Mouse (Mus musculus) thymus, adult 18-20 months (tissue): ENCODE measurements around the gene Pwp2.
"Not testable (repeated sequence)": the region's sequence is repeated elsewhere in the genome, so short reads cannot be mapped to it uniquely, and the experiment has no call there.

Source experiments
- DNase-seq, 2 experiments: peaks; one replicate each; pipeline ENCODE4 v3.0.0; 2022; ENCODE audit warnings: mixed read lengths in 2 of 2

The Pwp2 gene

GRCm38 (mm10) chr10:78184531-78185380 is at the start of gene Pwp2:
Pwp2 (minus strand) TSS chr10:78185149.
- peak; percentile 78 to 84 for DNase-seq

- no peak for DNase-seq
Observed at GRCm38 (mm10) chr10:78233756-78234155, 48.8 kb upstream of the Pwp2 start.

DNA sequence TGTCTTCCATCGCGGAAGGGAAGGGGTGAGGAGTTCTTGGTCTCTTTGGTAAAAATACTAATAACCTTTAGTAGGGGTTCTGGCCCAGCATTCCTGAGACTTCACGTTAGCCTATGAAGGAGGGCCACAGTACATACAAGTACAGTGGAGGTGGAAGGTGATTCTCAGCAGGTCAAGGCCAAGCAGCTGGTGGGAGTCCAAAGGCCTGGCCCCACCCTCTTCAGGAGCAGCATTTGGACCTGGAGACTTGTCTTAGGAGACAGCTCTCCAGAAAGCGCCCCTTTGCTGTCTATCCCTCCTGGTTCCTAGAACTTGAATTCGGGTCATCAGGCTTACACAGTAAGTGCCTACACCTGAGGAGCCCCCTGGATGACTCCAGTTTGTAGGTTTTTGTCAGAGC is 48.2 kb upstream of the Pwp2 start:
- no peak for DNase-seq

DNA sequence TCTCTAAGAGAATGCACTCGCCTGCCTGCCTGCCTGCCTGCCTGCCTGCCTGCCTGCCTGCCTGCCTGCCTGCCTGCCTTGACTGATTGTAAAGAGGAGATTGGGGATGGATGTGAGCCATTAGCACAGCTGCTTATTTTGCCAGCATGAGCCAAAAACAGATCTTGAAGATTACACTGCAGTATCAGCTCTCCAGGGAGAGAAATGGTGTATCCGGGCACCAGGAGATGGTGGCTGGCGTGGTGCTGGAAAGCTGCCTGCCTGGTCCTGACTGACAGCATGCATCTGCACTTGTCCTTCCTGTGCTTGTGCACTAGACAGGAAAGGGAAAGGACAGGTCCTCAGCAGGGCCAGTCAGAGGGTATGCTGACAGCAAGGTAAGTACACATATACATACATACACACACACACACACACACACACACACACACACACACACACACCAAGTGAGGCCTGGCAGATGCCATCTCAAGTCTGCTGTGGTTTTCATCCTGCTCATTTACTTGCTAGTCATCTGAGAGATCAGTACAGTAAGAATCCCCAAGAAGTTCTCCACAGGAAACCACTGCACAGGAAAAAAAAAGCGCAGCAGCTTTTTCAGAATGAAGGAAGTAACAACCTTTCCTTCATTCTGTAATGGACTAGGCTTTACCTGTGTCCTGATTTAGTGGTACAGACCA is 47.5 kb upstream of the Pwp2 start:
- peak in 1 of 2 experiments; percentile 13 for DNase-seq

- no peak for DNase-seq
Observed at GRCm38 (mm10) chr10:78228560-78228928, 43.6 kb upstream of the Pwp2 start.

DNA sequence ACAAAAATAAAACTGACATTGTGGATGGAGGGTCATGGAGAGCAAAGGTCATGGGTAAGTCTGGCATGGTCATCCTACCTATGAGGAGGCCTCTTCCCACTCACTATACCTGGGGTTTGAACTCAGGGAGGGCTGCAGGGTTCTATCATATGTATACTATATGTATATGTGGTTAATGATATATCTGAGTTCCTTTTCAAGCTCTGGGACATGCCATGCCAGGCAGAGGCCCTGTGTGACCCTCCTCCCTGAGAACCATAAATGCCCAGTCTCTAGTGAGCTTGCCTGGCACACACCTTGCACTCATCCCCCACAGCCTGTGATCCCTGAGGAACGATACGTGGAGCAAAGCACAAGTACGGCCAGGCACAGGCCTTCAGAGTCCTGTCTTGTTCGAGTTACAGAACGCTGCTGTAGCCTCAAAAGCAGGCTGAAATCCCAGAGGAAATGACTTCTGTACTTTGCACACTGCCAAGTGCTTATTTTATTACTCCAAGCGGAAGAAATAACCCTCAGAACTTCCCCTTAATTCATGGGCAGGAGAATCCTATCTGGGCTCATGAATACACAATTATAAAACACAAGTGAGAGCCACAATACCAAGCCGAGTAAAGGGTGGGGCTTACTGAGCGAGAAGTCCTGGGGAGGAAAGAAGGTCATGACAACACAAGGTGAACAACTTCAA is 43.1 kb upstream of the Pwp2 start:
- no peak for DNase-seq

GRCm38 (mm10) chr10:78224136-78224535 is 39.2 kb upstream of the Pwp2 start:
- no peak for DNase-seq

- no peak for DNase-seq
Observed at GRCm38 (mm10) chr10:78222908-78223307, 38.0 kb upstream of the Pwp2 start.

DNA sequence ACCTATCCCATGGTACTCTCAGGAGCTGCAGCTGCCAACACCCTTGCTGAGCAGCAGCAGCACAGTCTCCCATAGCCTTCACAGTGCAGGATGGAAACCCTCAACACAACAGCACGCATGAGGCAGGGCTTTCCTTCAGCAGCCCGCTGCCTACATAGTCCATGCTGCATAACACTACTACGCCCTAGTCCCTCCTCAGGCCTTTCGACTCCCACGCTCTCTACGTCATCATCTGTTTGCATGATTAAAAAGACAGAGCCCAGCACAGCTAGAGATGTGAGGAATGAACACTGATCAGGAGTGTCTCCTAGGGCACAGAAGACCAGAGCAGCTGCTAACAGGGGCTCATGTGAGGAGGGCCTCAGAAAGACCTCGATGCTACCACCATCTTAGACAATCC is 36.4 kb upstream of the Pwp2 start:
- no peak for DNase-seq

DNA sequence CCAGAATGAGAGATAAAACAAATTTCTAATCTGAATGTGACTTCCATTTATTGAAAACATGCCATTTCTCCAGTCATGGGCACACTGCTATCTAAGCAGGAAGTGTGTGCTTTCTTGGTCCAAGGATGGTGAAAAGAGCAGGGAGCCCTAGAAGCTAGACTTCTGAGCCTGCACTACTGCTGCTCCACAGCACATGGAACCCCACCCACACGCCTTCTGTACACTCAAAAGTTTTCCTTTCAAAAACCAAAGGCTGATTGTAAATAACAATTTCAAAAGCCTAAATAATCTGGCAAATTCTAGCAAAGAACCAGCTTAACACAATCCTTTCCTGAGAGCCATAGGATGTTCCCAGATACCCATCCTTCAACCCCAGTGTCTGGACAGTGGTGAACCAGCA is 34.6 kb upstream of the Pwp2 start:
- no peak for DNase-seq

- no peak for DNase-seq
Observed at GRCm38 (mm10) chr10:78218576-78218975, 33.6 kb upstream of the Pwp2 start.

- DNase-seq: no peak
Observed at GRCm38 (mm10) chr10:78216376-78217083, 31.6 kb upstream of the Pwp2 start.

- DNase-seq: no peak
Observed at GRCm38 (mm10) chr10:78214371-78214770, 29.4 kb upstream of the Pwp2 start.

DNA sequence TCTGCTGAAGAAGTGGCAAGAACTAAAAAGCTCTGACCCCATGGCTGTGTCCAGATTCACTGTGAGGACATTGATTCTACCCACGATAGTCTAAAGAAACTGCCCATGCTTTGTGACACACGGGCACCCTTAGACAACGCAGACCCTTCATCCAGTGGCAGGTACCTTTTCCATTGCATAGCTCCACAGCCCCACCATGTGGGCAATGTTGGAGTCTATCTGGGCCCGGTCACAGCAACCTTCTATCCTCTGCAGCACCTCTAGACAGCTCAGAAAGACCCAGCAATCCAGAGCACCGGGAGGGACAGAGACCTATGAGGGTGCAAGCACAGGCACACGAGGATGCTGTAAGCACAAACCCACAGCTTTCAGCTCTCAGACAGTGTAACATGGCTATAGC is 26.4 kb upstream of the Pwp2 start:
- DNase-seq: no peak

GRCm38 (mm10) chr10:78201182-78201581 is 16.2 kb upstream of the Pwp2 start:
- no peak for DNase-seq

DNA sequence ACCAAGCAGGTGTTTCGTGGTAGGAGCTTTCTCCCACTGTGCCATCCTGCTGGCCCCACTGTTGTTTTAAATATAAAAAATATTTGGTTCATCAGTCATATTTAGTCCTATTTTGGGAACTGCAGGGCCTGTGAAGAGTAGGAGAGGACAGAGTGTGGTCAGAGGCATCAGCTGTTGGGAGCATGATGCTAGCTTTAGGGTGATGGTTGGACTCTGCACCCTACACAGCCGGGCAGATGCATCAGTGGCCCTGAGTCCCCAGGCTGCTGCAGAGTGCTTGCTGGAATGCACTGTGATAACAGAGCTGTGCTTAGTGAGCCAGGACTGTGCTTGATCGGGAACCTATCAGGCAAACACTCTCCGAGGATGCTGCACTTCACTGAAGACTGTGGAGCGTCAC is 8.0 kb upstream of the Pwp2 start:
- DNase-seq: no peak

DNA sequence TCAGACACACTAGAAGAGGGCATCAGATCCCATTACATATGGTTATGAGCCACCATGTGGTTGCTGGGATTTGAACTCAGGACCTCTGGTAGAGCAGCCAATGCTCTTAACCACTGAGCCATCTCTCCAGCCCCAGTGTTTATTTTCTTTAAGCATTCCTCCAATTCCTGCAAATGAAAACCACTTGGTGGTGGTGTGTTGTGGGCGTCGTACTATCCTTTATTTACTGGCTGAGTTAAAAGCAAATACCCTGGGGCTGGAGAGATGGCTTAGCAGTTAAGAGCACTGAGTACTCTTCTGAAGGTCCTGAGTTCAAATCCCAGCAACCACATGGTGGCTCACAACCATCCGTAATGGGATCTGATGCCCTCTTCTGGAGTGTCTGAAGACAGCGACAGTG is 1.1 kb upstream of the Pwp2 start:
- not testable (repeated sequence) for DNase-seq

DNA sequence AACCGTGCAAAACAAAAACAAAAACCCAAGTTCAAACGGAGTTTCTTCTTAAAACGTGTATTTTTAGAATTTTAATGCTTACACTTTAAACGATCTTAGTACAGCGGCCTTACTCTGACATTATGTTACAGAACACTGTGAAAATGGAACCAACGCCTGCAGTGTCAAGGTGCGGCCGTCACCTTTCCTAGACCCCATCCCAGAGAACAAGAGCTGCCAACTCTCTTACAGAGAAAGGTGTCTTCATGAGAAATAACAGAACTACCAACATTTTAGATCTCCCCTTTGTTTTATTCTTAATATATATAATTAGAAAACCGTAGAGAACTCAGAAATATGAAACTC is 404 bp upstream of the Pwp2 start:
- DNase-seq: no peak

DNA sequence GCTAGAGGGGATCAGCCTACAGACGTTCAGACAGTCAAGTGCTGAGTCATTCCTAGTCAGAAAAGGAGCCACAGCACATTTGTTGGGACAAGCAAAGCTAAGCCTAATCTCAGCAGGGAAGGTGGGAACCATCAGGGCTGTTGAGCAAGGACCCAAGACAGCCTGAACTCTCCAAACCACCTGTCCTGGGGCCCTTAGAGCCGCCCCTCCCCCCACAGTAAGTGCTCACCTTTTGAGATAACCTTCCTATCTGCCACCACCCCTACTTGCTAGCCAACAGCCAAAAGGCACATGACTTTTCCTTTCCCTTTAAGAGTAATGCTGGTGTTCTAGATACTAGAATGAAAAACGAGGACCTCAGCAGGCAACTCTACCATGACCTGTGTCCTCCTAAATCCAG is 1.4 kb downstream of the Pwp2 start:
- DNase-seq: no peak

- DNase-seq: no peak
Observed at GRCm38 (mm10) chr10:78182321-78182720, 2.6 kb downstream of the Pwp2 start.

DNA sequence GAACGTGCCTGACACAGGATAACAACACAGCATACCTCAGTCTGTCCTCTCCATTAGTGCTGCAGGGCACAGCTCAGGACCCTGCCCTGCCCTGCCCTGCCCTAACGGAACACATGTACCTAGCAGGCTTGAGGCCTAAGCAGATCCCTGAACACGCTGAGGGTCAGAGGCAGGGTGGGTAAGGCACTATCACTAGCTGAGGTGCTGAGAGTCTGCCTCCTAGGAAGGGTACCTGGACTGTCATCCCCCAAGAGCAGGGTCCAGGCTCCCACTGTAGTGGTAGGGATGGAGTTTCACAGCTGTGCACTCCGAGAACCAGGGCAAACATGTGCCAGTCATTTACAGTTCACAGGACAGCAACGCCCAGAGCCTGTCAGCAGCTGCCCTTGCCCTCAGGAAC is 10.5 kb downstream of the Pwp2 start:
- no peak for DNase-seq

DNA sequence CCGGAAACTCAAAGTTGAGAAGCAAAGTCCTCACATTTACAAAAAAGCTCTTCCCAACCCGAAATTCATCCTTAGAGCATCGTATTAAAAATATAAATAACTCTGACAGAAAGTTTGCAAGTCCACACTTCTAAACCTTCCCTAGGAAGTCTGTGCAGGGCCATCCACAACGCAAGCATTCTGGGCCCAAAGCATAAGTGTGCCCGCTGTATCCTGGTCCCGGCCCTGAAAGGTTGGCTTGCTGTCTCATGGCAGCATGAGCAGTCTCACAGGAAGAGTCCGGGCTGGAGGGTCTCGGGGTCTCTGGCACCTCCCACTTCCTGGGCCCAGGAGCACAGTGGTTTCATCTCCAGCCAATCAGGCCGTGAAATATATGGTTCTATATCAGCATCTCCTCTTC is 13.4 kb downstream of the Pwp2 start:
- no peak for DNase-seq

GRCm38 (mm10) chr10:78171057-78171456 is 13.9 kb downstream of the Pwp2 start:
- DNase-seq: no peak
